Mouse (Mus musculus) embryonic facial prominence, embryonic 15.5 days (tissue): ENCODE results near the gene Usp2. TPM values are rescaled to one million over a fixed set of nuclear protein-coding genes. Genes with fewer than 3 reads are reported as not detected.

ENCODE experiments used
- ATAC-seq: fragments of 200-750 bp; cut with Nextera tagmentation; 2 replicates; pipeline ENCODE4 v1.8.0; 2017; ENCODE audit warnings: low read depth, moderate TSS enrichment; ENCODE audit not compliant: insufficient number of reproducible peaks, low FRiP score, low TSS enrichment
- H3K27ac ChIP-seq: fragments of 300-500 bp; sonication (generic); replicated peaks from 2 replicates; pipeline ENCODE4 v1.5.1; 2015; ENCODE audit warnings: mild to moderate bottlenecking, inconsistent platforms
- H3K27me3 ChIP-seq: fragments of 300-500 bp; sonication (generic); 2 replicates; pipeline ENCODE4 v1.6.1; 2015; ENCODE audit warnings: inconsistent platforms
- H3K36me3 ChIP-seq: fragments of 300-500 bp; sonication (generic); 2 replicates; pipeline ENCODE4 v1.6.1; 2015; ENCODE audit warnings: mild to moderate bottlenecking, inconsistent platforms
- H3K4me1 ChIP-seq: fragments of 300-500 bp; sonication (generic); 2 replicates; pipeline ENCODE4 v1.6.1; 2015; ENCODE audit warnings: inconsistent platforms
- H3K4me2 ChIP-seq: fragments of 300-500 bp; sonication (generic); replicated peaks from 2 replicates; pipeline ENCODE4 v1.6.1; 2015; ENCODE audit warnings: mild to moderate bottlenecking, inconsistent platforms
- H3K4me3 ChIP-seq: fragments of 300-500 bp; sonication (generic); replicated peaks from 2 replicates; pipeline ENCODE4 v1.5.1; 2015; ENCODE audit warnings: mild to moderate bottlenecking, inconsistent platforms
- H3K9ac ChIP-seq: fragments of 300-500 bp; sonication (generic); 2 replicates; pipeline ENCODE4 v1.6.1; 2015; ENCODE audit warnings: inconsistent platforms
- H3K9me3 ChIP-seq: fragments of 300-500 bp; sonication (generic); replicated peaks from 2 replicates; pipeline ENCODE4 v1.6.1; 2016; ENCODE audit warnings: inconsistent platforms
- WGBS: fragments of 180-500 bp; shearing (Covaris S2); methylation state at CpG from one replicate; pipeline ENCODE4 v1.1.7; 2015; 5-methylcytosine and 5-hydroxymethylcytosine counted together
- polyA plus RNA-seq: library from polyadenylated mRNA; unstranded; fragments of >200 nt; fragmentation: Nextera tagmentation; extraction: Ambion mirVana; gene quantifications from 2 replicates; pipeline ENCODE4 v1.2.1, GENCODE M21; 2015

Gene Usp2
- polyA plus RNA-seq, 1 experiment from 2014 or later, result 29.5 TPM

DNA sequence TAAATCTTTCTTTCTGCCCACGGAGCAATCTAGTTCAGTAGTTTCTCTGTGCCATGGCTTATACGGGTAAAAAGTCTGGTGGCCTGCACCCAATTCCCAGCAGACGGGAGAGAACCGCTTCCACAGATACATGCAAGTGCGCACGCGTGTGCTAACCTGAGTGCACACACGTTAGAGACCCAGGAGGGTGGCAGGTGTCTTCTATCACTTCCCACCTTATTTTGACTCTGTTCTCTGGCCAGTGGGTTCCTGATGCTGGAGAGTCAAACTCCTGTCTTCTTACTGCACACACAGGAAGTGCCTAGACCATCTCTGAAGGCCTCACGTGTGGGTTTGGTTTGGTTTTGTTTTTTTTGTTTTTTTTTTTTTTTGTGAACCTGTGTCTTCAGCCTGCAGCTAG is 48.8 kb downstream of the Usp2 start:
- no peak for ATAC-seq
- Histone ChIP-seq H3K4me1 (peaks cover 12% of the 10 kb centered on the region), H3K4me2 (no peak overlapping the region), H3K27me3 (no peaks in the 10 kb centered on the region), H3K4me3 (no peak overlapping the region), H3K9me3 (no peaks in the 10 kb centered on the region), H3K27ac (no peak overlapping the region), H3K9ac (no peak overlapping the region), H3K36me3 (no peaks in the 10 kb centered on the region)
- WGBS, result 91% methylated on average over 9 of the region's 9 CpGs

DNA sequence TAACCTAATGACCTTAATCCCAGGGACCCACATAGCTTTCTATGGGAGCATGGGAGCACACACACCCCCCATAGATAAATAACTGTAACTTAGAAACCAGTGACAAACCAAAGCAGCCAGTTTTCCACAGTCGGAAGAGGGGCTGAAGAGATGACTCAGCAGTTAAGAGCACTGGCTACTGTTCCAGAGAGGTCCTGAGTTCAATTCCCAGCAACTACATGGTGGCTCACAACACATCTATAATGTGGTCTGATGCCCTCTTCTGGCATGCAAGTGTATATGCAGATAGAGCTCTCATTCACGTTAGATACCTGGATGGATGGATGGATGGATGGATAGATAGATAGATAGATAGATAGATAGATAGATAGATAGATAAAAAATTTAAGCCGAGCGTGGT is 49.4 kb downstream of the Usp2 start:
- no peak overlapping the region for H3K4me3 ChIP-seq
- 91% methylated on average over 4 of the region's 4 CpGs for WGBS
- peaks cover 12% of the 10 kb centered on the region for H3K4me1 ChIP-seq
- H3K4me2 ChIP-seq, result no peak overlapping the region
- H3K9ac ChIP-seq, result no peak overlapping the region
- no peaks in the 10 kb centered on the region for H3K27me3 ChIP-seq
- no peaks in the 10 kb centered on the region for H3K36me3 ChIP-seq
- no peaks in the 10 kb centered on the region for H3K9me3 ChIP-seq
- ATAC-seq, result no peak
- H3K27ac ChIP-seq, result no peak overlapping the region

DNA sequence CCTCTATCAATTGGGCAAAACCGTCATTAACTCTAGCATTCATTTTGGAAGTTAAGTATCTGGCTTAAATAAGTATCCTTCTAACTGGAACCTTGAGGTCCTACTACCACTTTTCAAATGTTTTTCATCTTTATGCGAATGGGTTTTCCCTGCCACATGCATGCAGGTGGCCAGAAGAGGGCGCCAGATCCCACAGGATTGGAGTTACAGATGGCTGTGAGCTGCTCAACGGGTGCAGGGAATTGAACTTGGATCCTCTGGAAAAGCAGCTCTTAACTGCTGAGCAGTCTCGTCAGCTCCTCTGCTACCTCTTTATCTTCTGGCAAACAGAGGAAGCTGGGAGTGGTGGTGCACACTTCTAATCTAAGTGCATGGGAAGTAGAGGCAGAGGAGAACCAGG is 52.2 kb downstream of the Usp2 start:
- Histone ChIP-seq H3K36me3 (no peaks in the 10 kb centered on the region), H3K9me3 (no peaks in the 10 kb centered on the region), H3K27ac (no peak overlapping the region), H3K4me2 (no peak overlapping the region), H3K27me3 (no peaks in the 10 kb centered on the region), H3K4me1 (no peaks in the 10 kb centered on the region), H3K9ac (no peak overlapping the region), H3K4me3 (no peak overlapping the region)
- ATAC-seq, result no peak
- 47% methylated on average over 5 of the region's 5 CpGs for WGBS

DNA sequence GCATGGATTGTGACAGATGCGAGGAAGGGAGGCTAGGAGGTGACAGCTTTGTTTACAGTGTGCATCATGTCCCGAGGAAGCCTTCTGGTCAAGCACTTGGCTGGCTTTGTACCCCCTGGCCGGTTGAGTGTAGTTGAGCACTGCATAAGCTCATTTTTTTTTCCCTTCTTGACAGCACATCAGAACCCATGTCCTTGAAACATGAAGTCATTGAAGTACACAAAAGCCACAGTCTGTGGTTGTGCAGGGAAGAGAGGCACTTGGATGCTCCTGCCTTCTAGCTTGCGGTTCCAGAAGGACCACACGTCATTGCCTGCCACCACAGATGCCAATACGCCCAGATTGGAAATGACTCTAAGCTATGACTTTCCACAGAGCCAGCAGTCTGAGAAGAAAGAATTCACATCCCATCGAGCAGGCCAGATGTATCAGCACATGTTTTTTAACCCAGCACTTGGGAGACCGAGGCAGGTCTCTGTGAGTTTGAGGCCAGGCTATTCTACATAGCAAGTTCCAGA is 53.2 kb downstream of the Usp2 start:
- no peaks in the 10 kb centered on the region for H3K9me3 ChIP-seq
- no peak for ATAC-seq
- H3K4me1 ChIP-seq, result no peaks in the 10 kb centered on the region

DNA sequence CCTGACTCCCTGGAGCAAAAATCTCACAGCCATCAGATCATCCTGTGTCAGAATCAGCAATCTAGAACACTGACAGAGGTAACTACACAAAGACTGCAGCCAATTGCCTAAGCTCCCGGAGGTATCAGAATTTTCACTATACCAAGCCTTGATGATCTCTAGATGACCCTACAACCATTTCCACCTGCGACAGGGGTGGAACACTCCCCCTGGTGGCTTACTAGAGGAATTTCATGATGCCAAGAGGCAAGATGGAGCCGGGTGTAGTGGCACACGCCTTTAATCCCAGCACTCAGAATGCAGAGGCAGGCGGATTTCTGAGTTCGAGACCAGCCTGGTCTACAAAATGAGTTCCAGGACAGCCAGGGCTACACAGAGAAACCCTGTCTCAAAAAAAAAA is 57.5 kb downstream of the Usp2 start:
- ATAC-seq, result no peak
- Histone ChIP-seq H3K9ac (no peak overlapping the region), H3K4me3 (no peak overlapping the region), H3K27me3 (no peaks in the 10 kb centered on the region), H3K4me2 (no peak overlapping the region), H3K27ac (no peak overlapping the region), H3K9me3 (no peaks in the 10 kb centered on the region), H3K4me1 (peaks cover 13% of the 10 kb centered on the region), H3K36me3 (no peaks in the 10 kb centered on the region)
- 69% methylated on average over 6 of the region's 6 CpGs for WGBS

More for the DNA sequence above, 53.2 kb downstream of the Usp2 start:
- no peak overlapping the region for H3K4me3 ChIP-seq
- WGBS, result 75% methylated on average over 8 of the region's 8 CpGs
- no peak overlapping the region for H3K27ac ChIP-seq
- H3K9ac ChIP-seq, result no peak overlapping the region
- no peaks in the 10 kb centered on the region for H3K36me3 ChIP-seq
- no peak overlapping the region for H3K4me2 ChIP-seq
- H3K27me3 ChIP-seq, result no peaks in the 10 kb centered on the region

DNA sequence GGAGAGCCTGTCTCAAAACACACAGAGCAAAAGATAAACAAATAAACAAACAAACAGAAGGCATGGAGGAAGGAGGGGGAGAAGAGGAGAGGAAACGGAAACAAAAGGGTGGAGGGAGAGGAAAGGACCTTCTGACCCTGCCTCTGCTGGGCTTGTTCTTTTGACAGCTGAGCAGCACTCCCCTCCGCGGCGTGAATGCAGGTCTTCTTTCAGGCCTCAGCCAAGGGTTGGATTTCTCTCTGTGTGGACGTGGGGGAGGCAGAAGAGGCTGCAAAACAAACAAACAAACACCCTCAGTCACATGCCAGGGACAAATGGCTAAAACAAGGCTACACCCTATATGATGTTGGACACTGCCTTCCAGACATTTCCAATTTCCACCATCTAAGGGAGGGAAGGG is 58.2 kb downstream of the Usp2 start:
- no peaks in the 10 kb centered on the region for H3K36me3 ChIP-seq
- no peak overlapping the region for H3K4me2 ChIP-seq
- H3K9ac ChIP-seq, result no peak overlapping the region
- H3K27me3 ChIP-seq, result no peaks in the 10 kb centered on the region
- H3K4me3 ChIP-seq, result no peak overlapping the region
- no peak for ATAC-seq
- WGBS, result 39% methylated on average over 5 of the region's 5 CpGs
- 0 out of 2 replicates have a peak overlapping the region, but pooled peaks have one; percentile 56 for H3K27ac ChIP-seq
- no peaks in the 10 kb centered on the region for H3K9me3 ChIP-seq
- peaks cover 20% of the 10 kb centered on the region for H3K4me1 ChIP-seq

DNA sequence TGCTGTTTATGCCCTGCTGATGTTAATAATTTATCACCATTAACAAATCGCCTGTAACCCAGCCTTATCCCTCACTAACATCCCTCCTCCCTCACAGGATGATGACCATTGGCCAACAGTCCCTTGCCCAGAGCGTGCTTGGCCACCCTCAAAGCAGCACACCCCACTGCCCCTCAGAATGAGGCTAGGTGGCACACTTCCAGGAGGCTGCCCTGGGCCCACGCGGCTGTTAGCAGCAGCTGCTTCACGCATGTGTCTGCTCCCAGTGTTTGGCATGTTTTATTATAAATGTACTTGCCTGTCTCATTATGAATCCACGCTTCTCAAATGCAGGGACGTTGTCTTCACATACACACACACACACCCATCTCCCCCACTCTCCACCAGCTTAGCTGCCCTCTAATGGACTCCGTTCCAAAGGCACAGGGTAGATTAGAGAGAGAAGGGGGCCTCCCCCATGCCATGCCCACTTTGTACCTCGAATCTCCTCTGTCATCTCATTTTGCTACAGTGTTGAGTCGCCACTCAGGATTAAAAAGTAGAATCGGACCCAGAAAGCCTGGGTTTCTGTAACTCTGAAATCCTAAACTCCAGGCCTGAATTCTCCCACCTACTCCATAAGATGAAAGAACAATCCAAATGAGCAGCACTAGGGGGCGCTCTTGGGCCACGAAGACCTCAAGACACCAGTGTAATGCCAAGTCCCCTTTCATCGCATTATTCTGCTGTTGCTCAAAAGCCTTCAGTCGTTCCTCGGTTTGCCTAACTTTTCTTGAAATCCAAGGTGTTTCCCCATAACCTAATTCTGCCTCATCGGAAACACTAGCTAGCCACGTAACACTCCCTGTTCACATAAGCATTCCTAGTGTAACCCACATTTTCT is 59.0 kb downstream of the Usp2 start:
- Histone ChIP-seq H3K27ac (peak overlapping the region; percentile 56; the same call in 1 of the 2 replicates), H3K9ac (no peak overlapping the region), H3K27me3 (no peaks in the 10 kb centered on the region), H3K4me3 (no peak overlapping the region), H3K9me3 (no peaks in the 10 kb centered on the region), H3K4me1 (peaks cover 27% of the 10 kb centered on the region), H3K36me3 (no peaks in the 10 kb centered on the region), H3K4me2 (peak overlapping the region; percentile 34; the same call in 1 of the 2 replicates)
- no peak for ATAC-seq
- WGBS, result 25% methylated on average over 18 of the region's 18 CpGs

DNA sequence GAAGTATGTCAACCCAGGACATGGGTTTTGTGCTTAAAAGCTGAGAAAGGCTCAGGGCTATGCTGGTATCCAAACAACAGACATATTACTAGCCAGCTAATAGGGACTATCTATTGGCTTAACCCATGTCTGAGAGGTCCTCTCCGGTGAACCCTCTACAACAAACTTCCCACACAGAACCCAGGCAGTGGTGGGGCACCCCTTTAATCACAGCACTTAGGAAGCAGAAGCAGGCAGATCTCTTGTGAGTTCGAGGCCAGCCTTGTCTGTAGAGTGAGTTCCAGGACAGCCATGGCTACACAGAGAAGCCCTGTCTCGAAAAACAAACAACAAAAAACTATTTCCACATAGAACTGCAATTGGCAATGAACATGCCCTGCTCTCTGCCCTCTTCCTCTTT is 59.9 kb downstream of the Usp2 start:
- no peaks in the 10 kb centered on the region for H3K9me3 ChIP-seq
- WGBS, result 83% methylated on average over 3 of the region's 3 CpGs
- H3K9ac ChIP-seq, result no peak overlapping the region
- no peak overlapping the region for H3K4me3 ChIP-seq
- H3K27me3 ChIP-seq, result 0 out of 2 replicates have a peak, but pooled peaks cover 4% of the 10 kb centered on the region
- H3K36me3 ChIP-seq, result no peaks in the 10 kb centered on the region
- ATAC-seq, result no peak
- H3K27ac ChIP-seq, result peak overlapping the region; percentile 56; the same call in 1 of the 2 replicates
- peaks cover 35% of the 10 kb centered on the region for H3K4me1 ChIP-seq
- H3K4me2 ChIP-seq, result no peak overlapping the region

DNA sequence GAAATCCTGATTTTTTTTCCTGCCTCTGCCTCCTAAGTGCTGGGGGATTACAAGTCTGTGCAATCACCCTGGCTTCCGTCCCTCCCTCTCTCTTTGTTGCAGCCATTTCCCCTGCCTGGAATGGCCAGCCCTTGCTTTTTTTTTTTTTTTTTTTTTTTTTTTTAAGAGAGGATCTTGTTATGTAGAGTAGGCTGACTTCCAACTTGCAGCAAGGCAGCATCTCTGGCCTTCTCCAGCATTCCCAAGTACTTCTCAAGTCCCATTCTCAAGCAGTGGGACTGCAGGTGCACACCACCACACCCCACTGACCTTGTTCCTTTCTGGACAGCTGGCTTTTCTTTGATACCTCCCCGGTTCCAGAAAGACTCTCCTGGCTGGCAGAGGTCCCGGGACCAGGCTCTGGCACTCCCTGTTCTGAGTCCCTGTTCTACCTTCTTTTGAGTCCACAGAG is 60.6 kb downstream of the Usp2 start:
- Histone ChIP-seq H3K36me3 (no peaks in the 10 kb centered on the region), H3K4me3 (no peak overlapping the region), H3K27ac (no peak overlapping the region), H3K9ac (no peak overlapping the region), H3K9me3 (no peaks in the 10 kb centered on the region), H3K4me1 (peaks cover 35% of the 10 kb centered on the region), H3K27me3 (peaks cover 7% of the 10 kb centered on the region), H3K4me2 (no peak overlapping the region)
- 66% methylated on average over 3 of the region's 3 CpGs for WGBS
- no peak for ATAC-seq

DNA sequence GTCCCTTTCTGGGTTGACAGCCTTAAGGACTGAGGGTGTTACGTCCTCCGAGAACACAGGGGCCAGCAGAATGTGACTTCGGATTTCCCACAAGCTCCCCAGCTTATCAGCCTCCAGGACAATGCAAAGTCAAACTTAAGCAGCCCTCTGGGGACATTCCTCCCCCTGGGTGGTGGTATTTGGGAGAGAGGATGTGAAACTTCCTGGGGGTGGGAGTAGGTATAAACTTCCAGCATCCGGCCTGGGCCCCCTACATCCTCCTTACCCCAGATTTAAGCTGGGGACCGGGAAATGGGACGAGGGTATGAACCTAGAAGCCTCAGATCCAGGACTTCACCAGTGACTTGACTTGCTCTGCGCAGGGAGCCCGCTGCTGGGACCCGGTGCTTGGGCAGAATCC is 62.8 kb downstream of the Usp2 start:
- H3K27ac ChIP-seq, result peak overlapping the region; percentile 84
- peak overlapping the region; percentile 41 for H3K4me3 ChIP-seq
- no peak for ATAC-seq
- H3K27me3 ChIP-seq, result peaks cover 17% of the 10 kb centered on the region
- peaks cover 52% of the 10 kb centered on the region for H3K4me1 ChIP-seq
- peak overlapping the region; percentile 75 for H3K4me2 ChIP-seq
- H3K9me3 ChIP-seq, result no peaks in the 10 kb centered on the region
- 8% methylated on average over 9 of the region's 9 CpGs for WGBS
- H3K9ac ChIP-seq, result peak overlapping the region; percentile 21; the same call in 1 of the 2 replicates
- H3K36me3 ChIP-seq, result no peaks in the 10 kb centered on the region

DNA sequence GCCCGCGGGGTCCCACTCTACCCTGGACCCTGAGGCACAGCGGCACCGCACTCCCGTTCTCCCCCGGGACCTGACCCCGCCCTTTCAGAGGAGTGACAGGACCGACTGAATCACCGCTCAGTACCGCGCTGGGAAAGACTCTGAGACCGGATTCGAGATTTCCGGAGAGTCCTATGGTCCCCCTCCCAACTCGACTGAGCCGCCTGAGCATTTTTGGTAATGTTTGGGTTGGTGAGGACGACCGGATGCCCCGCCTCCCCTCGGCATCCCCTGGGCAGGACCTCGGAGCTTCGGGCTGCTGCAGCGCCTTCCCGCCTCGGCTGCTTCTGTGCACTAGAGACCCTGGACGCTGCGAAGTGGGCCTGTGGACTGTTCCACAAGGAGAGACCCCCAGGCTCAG is 63.2 kb downstream of the Usp2 start:
- Histone ChIP-seq H3K27ac (peak overlapping the region; percentile 84), H3K27me3 (peaks cover 17% of the 10 kb centered on the region), H3K9me3 (no peaks in the 10 kb centered on the region), H3K4me3 (peak overlapping the region; percentile 41), H3K9ac (peak overlapping the region; percentile 21; the same call in 1 of the 2 replicates), H3K36me3 (no peaks in the 10 kb centered on the region), H3K4me1 (peaks cover 56% of the 10 kb centered on the region), H3K4me2 (peak overlapping the region; percentile 75)
- under 1% methylated on average over 27 of the region's 27 CpGs for WGBS
- peak; percentile 51 for ATAC-seq
